ENCODE assay signal across 28 mouse cellular contexts in the genomic region with DNA sequence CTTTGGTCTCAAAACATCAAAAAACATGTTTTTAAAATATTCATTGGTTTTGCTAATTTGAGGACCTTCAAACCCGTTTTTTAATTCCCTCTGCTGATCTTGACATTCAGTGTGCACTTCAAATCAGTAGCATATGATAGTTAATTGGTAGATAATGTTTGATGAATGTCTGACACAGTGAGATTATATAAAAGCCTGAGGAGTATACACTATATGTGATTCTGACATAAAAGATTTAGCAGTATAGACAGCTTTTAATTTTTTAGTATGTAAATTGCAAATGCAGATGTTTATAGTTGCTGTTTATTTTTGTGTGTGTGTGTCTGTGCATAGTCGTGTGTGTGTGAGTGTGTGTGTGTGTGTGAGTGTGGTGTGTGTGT.
"Had no signal": no experiment of that assay in that cellular context is flagged by ENCODE, and none has a peak within 500 bp of the region (broad histone marks: within the 10 kb centered on the region; RNA-seq: fewer than 3 reads in every experiment).

No protein-coding gene starts in this region.

- H3K4me1 ChIP-seq: limb, embryonic 10.5 days; limb, embryonic 12.5 days; limb, embryonic 13.5 days; limb, embryonic 15.5 days; liver, embryonic 13.5 days; liver, embryonic 15.5 days; lung, embryonic 15.5 days; midbrain, embryonic 10.5 days; midbrain, embryonic 12.5 days; neural tube, embryonic 12.5 days had no signal

- H3K9me3 ChIP-seq: limb, embryonic 10.5 days; limb, embryonic 12.5 days; limb, embryonic 13.5 days; limb, embryonic 15.5 days; liver, embryonic 12.5 days; liver, embryonic 13.5 days; liver, embryonic 15.5 days; lung, embryonic 15.5 days; megakaryocyte, embryonic 14.5 days; midbrain, embryonic 10.5 days; midbrain, embryonic 12.5 days; neural tube, embryonic 12.5 days had no signal

- H3K4me2 ChIP-seq: limb, embryonic 12.5 days; limb, embryonic 13.5 days; limb, embryonic 15.5 days; liver, embryonic 11.5 days; liver, embryonic 12.5 days; liver, embryonic 13.5 days; liver, embryonic 15.5 days; lung, embryonic 14.5 days; lung, embryonic 15.5 days; midbrain, embryonic 11.5 days; midbrain, embryonic 12.5 days; neural tube, embryonic 12.5 days had no signal

- ATAC-seq: lung, postnatal 0 days had no signal

- DNase-seq: liver, postnatal 0 days; lung, adult 18-20 months; lung, adult 2 months; lung, embryonic 14.5 days; lung, postnatal 10 days; lung, postnatal 14 days; lung, postnatal 36 days; lung, postnatal 4 days; midbrain, embryonic 14.5 days had no signal

- H3K27ac ChIP-seq: left cerebral cortex, adult 2 months; limb, embryonic 10.5 days; limb, embryonic 12.5 days; limb, embryonic 13.5 days; limb, embryonic 15.5 days; liver, embryonic 12.5 days; liver, embryonic 13.5 days; liver, embryonic 14.5 days; liver, embryonic 15.5 days; lung, embryonic 15.5 days; macrophage; midbrain, embryonic 10.5 days; midbrain, embryonic 12.5 days; neural tube, embryonic 12.5 days had no signal

- H3K9ac ChIP-seq: limb, embryonic 12.5 days; limb, embryonic 13.5 days; limb, embryonic 15.5 days; liver, embryonic 12.5 days; liver, embryonic 13.5 days; liver, embryonic 14.5 days; liver, embryonic 15.5 days; liver, postnatal 0 days; lung, embryonic 14.5 days; lung, embryonic 15.5 days; midbrain, embryonic 12.5 days; neural tube, embryonic 12.5 days had no signal

- H3K27me3 ChIP-seq: limb, embryonic 12.5 days; limb, embryonic 13.5 days; limb, embryonic 15.5 days; liver, embryonic 12.5 days; liver, embryonic 13.5 days; liver, embryonic 15.5 days; lung, embryonic 15.5 days; megakaryocyte, embryonic 14.5 days; midbrain, embryonic 12.5 days; neural tube, embryonic 12.5 days had no signal

- H3K4me3 ChIP-seq: left cerebral cortex, adult 2 months; limb, embryonic 10.5 days; limb, embryonic 12.5 days; limb, embryonic 13.5 days; limb, embryonic 15.5 days; liver, embryonic 12.5 days; liver, embryonic 13.5 days; liver, embryonic 15.5 days; lung, embryonic 15.5 days; megakaryocyte, embryonic 14.5 days; midbrain, embryonic 10.5 days; midbrain, embryonic 12.5 days; myocyte; neural tube, embryonic 12.5 days had no signal

- H3K36me3 ChIP-seq: limb, embryonic 10.5 days; limb, embryonic 12.5 days; limb, embryonic 13.5 days; limb, embryonic 15.5 days; liver, embryonic 12.5 days; liver, embryonic 13.5 days; liver, embryonic 15.5 days; lung, embryonic 15.5 days; midbrain, embryonic 10.5 days; midbrain, embryonic 12.5 days; neural tube, embryonic 12.5 days had no signal
